Mouse (Mus musculus) heart, embryonic 16.5 days (tissue): ENCODE results near the gene Pym1. TPM values are rescaled to one million over a fixed set of nuclear protein-coding genes. Genes with fewer than 3 reads are reported as not detected.
"Not testable (repeated sequence)": the region's sequence is repeated elsewhere in the genome, so short reads cannot be mapped to it uniquely, and the experiment has no call there.

Source experiments
- ATAC-seq: fragments of 200-750 bp; cut with Nextera tagmentation; replicated peaks from 2 replicates; pipeline ENCODE4 v1.8.0; 2017; ENCODE audit warnings: moderate number of reproducible peaks; ENCODE audit not compliant: insufficient read depth, low FRiP score; ENCODE audit errors: extremely low read depth
- H3K27ac ChIP-seq: fragments of 300-500 bp; sonication (generic); 2 replicates; pipeline ENCODE4 v1.5.1; 2014; ENCODE audit warnings: mild to moderate bottlenecking, low read length, control low read depth, moderate library complexity
- H3K27me3 ChIP-seq: fragments of 300-500 bp; sonication (generic); 2 replicates; pipeline ENCODE4 v1.6.1; 2014; ENCODE audit warnings: low read length, mixed read lengths; ENCODE audit not compliant: control insufficient read depth, insufficient read depth
- H3K36me3 ChIP-seq: fragments of 300-500 bp; sonication (generic); 2 replicates; pipeline ENCODE4 v1.6.1; 2014; ENCODE audit not compliant: control insufficient read depth, insufficient read depth
- H3K4me1 ChIP-seq: fragments of 300-500 bp; sonication (generic); 2 replicates; pipeline ENCODE4 v1.6.1; 2014; ENCODE audit warnings: low read length, mixed read lengths; ENCODE audit not compliant: control insufficient read depth, insufficient read depth
- H3K4me2 ChIP-seq: fragments of 300-500 bp; sonication (generic); 2 replicates; pipeline ENCODE4 v1.6.1; 2014; ENCODE audit warnings: low read depth, mild to moderate bottlenecking, control low read depth, low read length
- H3K4me3 ChIP-seq: fragments of 300-500 bp; sonication (generic); 2 replicates; pipeline ENCODE4 v1.5.1; 2014; ENCODE audit warnings: mild to moderate bottlenecking, control low read depth, low read length
- H3K9ac ChIP-seq: fragments of 300-500 bp; sonication (generic); 2 replicates; pipeline ENCODE4 v1.6.1; 2014; ENCODE audit warnings: low read length, control low read depth
- H3K9me3 ChIP-seq: fragments of 300-500 bp; sonication (generic); replicated peaks from 2 replicates; pipeline ENCODE4 v1.6.1; 2016; ENCODE audit warnings: low read length; ENCODE audit not compliant: control insufficient read depth
- WGBS: fragments of 180-500 bp; shearing (Covaris S2); extraction: QIAGEN DNeasy Blood & Tissue Kit; methylation state at CpG from one replicate; pipeline ENCODE4 v1.1.7; 2014; 5-methylcytosine and 5-hydroxymethylcytosine counted together
- polyA plus RNA-seq: library from polyadenylated mRNA; unstranded; fragments of >200 nt; fragmentation: Nextera tagmentation; extraction: Ambion mirVana; gene quantifications from 2 replicates; pipeline ENCODE4 v1.2.1, GENCODE M21; 2015

Gene Pym1
- polyA plus RNA-seq, 1 experiment from 2014 or later = 20.3 TPM

GRCm38 (mm10) chr10:128711318-128711717 is 36.4 kb upstream of the Pym1 start:
- not testable (repeated sequence) for H3K4me3 ChIP-seq, H3K9me3 ChIP-seq, H3K9ac ChIP-seq, H3K4me2 ChIP-seq, H3K27ac ChIP-seq, H3K27me3 ChIP-seq, H3K36me3 ChIP-seq, H3K4me1 ChIP-seq, ATAC-seq
- 95% methylated on average over 7 of the region's 7 CpGs for WGBS

DNA sequence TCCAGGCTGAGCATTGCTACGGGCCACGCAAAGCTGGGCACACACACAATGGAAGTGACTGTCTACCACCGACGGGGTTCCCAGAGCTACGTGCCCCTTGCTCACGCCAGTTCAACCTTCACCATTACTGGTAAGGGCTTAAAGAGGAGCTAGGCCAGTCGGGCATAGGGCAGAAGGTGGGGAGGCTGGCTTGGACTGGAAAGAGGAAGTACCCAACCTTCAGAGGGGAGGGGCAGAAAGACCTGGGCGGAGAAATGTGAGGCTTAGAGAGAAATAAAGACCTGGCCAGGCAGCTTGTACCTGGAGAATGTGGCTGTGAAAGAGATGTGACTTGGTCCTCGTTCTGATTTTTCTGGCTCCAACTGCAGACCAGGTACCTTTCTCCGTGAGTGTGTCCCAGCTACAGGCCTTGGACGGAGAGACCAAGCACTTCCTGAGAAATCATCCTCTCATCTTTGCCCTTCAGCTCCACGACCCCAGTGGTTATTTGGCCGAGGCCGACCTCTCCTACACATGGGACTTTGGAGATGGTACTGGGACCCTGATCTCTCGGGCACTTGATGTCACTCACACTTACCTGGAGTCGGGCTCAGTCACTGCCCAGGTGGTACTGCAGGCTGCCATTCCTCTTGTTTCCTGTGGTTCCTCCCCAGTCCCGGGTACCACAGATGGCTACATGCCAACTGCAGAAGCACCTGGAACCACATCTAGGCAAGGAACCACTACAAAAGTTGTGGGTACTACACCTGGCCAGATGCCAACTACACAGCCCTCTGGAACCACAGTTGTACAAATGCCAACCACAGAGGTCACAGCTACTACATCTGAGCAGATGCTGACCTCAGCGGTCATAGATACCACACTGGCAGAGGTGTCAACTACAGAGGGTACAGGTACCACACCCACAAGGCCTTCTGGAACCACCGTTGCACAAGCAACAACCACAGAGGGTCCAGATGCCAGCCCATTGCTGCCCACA is 31.8 kb upstream of the Pym1 start:
- H3K4me1 ChIP-seq = no peaks in the 10 kb centered on the region
- 79% methylated on average over 19 of the region's 19 CpGs for WGBS
- peak; percentile 41; the same call in 1 of the 2 replicates for ATAC-seq

DNA sequence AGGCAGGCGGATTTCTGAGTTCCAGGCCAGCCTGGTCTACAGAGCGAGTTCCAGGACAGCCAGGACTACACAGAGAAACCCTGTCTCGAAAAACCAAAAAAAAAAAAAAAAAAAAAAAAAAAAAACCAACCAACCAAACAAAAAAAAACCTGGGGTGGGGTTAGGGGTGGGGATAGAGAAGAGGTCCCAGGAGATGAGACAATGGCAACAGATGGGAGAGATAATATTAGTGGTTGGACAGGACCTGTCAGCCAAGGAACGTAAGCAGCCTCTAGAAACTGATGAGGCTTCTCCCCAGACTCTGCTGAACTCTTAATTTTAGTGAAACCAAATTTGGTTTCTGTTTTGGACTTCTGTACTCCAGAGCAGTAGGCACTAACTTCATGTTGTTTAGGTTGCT is 22.2 kb upstream of the Pym1 start:
- H3K27me3 ChIP-seq, H3K9me3 ChIP-seq, H3K4me2 ChIP-seq, H3K4me1 ChIP-seq, ATAC-seq, H3K9ac ChIP-seq, H3K27ac ChIP-seq, H3K4me3 ChIP-seq, H3K36me3 ChIP-seq: not testable (repeated sequence)
- 76% methylated on average over 3 of the region's 4 CpGs for WGBS

More for the DNA sequence above, 31.8 kb upstream of the Pym1 start:
- H3K27me3 ChIP-seq = no peaks in the 10 kb centered on the region
- no peaks in the 10 kb centered on the region for H3K9me3 ChIP-seq
- no peak overlapping the region for H3K4me3 ChIP-seq
- H3K9ac ChIP-seq = no peak overlapping the region
- 0 out of 2 replicates have a peak, but pooled peaks cover 5% of the 10 kb centered on the region for H3K36me3 ChIP-seq
- no peak overlapping the region for H3K27ac ChIP-seq
- no peak overlapping the region for H3K4me2 ChIP-seq

DNA sequence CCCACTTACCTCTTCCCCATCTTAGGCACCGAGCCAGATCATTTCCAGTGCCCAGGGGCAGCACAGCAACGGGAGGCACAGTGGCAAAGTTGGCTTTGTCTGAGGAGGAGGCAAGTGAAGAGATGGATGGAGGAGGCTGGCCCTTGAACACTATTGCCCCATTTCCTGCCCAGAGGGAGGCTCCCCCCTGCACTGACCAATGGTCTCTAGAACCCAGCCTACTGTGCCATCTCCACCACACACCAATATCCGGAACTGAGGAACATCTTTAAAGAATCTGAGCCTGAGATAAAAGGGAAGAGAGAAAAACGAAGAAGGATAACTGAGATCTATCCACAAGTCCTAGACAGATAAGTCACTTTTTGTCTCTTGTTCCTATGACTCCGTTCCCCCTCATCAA is 19.6 kb upstream of the Pym1 start:
- no peaks in the 10 kb centered on the region for H3K4me1 ChIP-seq
- no peak for ATAC-seq
- H3K27me3 ChIP-seq = no peaks in the 10 kb centered on the region
- no peak overlapping the region for H3K27ac ChIP-seq
- no peak overlapping the region for H3K4me2 ChIP-seq
- 69% methylated on average over 5 of the region's 5 CpGs for WGBS
- no peak overlapping the region for H3K4me3 ChIP-seq
- no peak overlapping the region for H3K9ac ChIP-seq
- H3K36me3 ChIP-seq = peaks cover 12% of the 10 kb centered on the region
- peaks cover 2% of the 10 kb centered on the region; the same call in 1 of the 2 replicates for H3K9me3 ChIP-seq

DNA sequence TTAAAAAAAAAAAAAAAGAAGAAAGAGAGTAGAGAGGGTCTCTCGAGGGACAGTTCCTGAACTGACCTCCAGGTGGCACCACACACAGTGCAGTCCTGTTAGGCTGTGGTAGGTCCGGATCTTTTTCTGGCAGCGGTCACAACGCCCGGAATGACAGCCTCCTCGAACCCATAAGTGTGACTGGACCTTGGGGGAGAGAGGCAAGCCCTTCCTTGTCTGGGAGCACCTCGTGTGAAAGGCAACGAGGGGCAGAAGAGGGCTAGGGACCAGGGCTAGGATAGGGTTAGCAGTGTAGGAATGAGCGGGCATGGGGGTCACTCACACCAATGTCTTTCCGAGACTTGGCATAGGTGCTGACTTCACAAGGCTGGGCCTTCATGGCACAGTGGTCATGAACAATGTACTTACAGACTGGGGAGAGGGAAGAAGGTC is 16.7 kb upstream of the Pym1 start:
- no peaks in the 10 kb centered on the region for H3K4me1 ChIP-seq
- no peak overlapping the region for H3K9ac ChIP-seq
- H3K36me3 ChIP-seq = peaks cover 23% of the 10 kb centered on the region
- H3K27me3 ChIP-seq = no peaks in the 10 kb centered on the region
- ATAC-seq = peak; percentile 52; the same call in 1 of the 2 replicates
- H3K27ac ChIP-seq = no peak overlapping the region
- peaks cover 2% of the 10 kb centered on the region; the same call in 1 of the 2 replicates for H3K9me3 ChIP-seq
- H3K4me3 ChIP-seq = no peak overlapping the region
- H3K4me2 ChIP-seq = peak overlapping the region; percentile 32; the same call in 1 of the 2 replicates
- 18% methylated on average over 10 of the region's 10 CpGs for WGBS

GRCm38 (mm10) chr10:128731992-128732391 is 15.7 kb upstream of the Pym1 start:
- H3K27me3 ChIP-seq = no peaks in the 10 kb centered on the region
- peaks cover 2% of the 10 kb centered on the region; the same call in 1 of the 2 replicates for H3K9me3 ChIP-seq
- no peak overlapping the region for H3K4me2 ChIP-seq
- H3K27ac ChIP-seq = no peak overlapping the region
- H3K4me3 ChIP-seq = no peak overlapping the region
- no peak overlapping the region for H3K9ac ChIP-seq
- no peaks in the 10 kb centered on the region for H3K4me1 ChIP-seq
- no peak for ATAC-seq
- H3K36me3 ChIP-seq = peaks cover 23% of the 10 kb centered on the region

DNA sequence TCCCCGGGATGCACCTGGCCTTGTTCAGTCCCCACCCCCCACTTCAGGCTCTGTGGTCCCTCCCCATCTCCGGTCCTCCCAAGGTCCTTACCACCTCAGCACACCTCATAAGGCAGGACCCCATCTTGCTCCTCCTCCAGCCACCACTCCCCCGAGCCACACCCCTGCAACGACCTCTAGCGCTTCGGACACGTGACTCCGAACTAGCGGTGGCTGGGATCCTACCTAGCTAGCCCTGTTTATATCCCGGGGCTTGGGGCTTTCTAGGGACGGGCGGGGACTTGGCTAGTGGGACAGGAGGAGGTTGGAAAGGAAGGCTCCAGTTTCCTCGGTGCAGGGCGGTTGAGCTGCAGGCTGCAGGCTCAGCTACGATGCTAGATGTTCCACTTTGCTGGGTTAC is 10.3 kb upstream of the Pym1 start:
- peak; percentile 60; the same call in 1 of the 2 replicates for ATAC-seq
- Histone ChIP-seq H3K4me2 (peak overlapping the region; percentile 59), H3K27me3 (no peaks in the 10 kb centered on the region), H3K4me3 (peak overlapping the region; percentile 34), H3K4me1 (peaks cover 8% of the 10 kb centered on the region), H3K36me3 (peaks cover 18% of the 10 kb centered on the region), H3K9ac (peak overlapping the region; percentile 38; the same call in 1 of the 2 replicates), H3K9me3 (peaks cover 2% of the 10 kb centered on the region; the same call in 1 of the 2 replicates), H3K27ac (no peak overlapping the region)
- WGBS = 8% methylated on average over 15 of the region's 15 CpGs

- H3K4me1 ChIP-seq = peaks cover 25% of the 10 kb centered on the region
- no peak overlapping the region for H3K27ac ChIP-seq
- ATAC-seq = no peak
- no peaks in the 10 kb centered on the region for H3K27me3 ChIP-seq
- 46% methylated on average over 2 of the region's 2 CpGs for WGBS
- H3K4me2 ChIP-seq = no peak overlapping the region
- H3K36me3 ChIP-seq = no peaks in the 10 kb centered on the region
- H3K4me3 ChIP-seq = no peak overlapping the region
- H3K9me3 ChIP-seq = no peaks in the 10 kb centered on the region
- H3K9ac ChIP-seq = no peak overlapping the region
Measured at GRCm38 (mm10) chr10:128740296-128740695, 7.4 kb upstream of the Pym1 start.

GRCm38 (mm10) chr10:128742616-128743015 is 5.1 kb upstream of the Pym1 start:
- ATAC-seq = no peak
- Histone ChIP-seq H3K4me2 (peak overlapping the region; percentile 88), H3K27me3 (no peaks in the 10 kb centered on the region), H3K36me3 (no peaks in the 10 kb centered on the region), H3K4me1 (peaks cover 25% of the 10 kb centered on the region), H3K4me3 (peak overlapping the region; percentile 70), H3K9ac (no peak overlapping the region; the same call in none of the 2 replicates), H3K9me3 (no peaks in the 10 kb centered on the region), H3K27ac (no peak overlapping the region)
- 26% methylated on average over 4 of the region's 4 CpGs for WGBS
